ENCODE assay signal across 8 mouse cellular contexts in genomic region chr4:98923568-98924070, GRCm38 (mm10). TPM values are rescaled to one million over a fixed set of nuclear protein-coding genes. Genes with fewer than 3 reads are reported as not detected.
DNase-seq lines count a peak whose midpoint lies in the region; ATAC-seq and TF ChIP-seq lines count a peak whose summit lies in the region.

Gene Usp1, plus strand, starts transcription at chr4:98923810.

- H3K79me2 ChIP-seq in liver, adult 2 months (ENCODE audit: control insufficient read depth, insufficient read depth, low read length): no peaks in the 10 kb centered on the region; the same call in 1 of the 2 replicates

- H3K9me3 ChIP-seq in forebrain, embryonic 14.5 days (replicated peaks; ENCODE audit: control insufficient read depth, low read length): no peaks in the 10 kb centered on the region
- H3K9me3 ChIP-seq in midbrain, postnatal 0 days (ENCODE audit: low read length): no peaks in the 10 kb centered on the region

- no peaks in the 10 kb centered on the region for H3K36me3 ChIP-seq in liver, adult 2 months (ENCODE audit: control insufficient read depth, insufficient read depth, low read length)
- H3K36me3 ChIP-seq in forebrain, embryonic 14.5 days (ENCODE audit: control insufficient read depth, insufficient read depth, low read length): peaks cover 2% of the 10 kb centered on the region; the same call in 1 of the 2 replicates
- H3K36me3 ChIP-seq in midbrain, postnatal 0 days (ENCODE audit: insufficient read depth, low read length): no peaks in the 10 kb centered on the region

- peaks cover 9% of the 10 kb centered on the region for H3K4me1 ChIP-seq in liver, adult 2 months (ENCODE audit: control insufficient read depth, insufficient read depth, low read length)
- H3K4me1 ChIP-seq in forebrain, embryonic 14.5 days (ENCODE audit: control insufficient read depth, insufficient read depth, low read length): peaks cover 8% of the 10 kb centered on the region; the same call in 1 of the 2 replicates
- peaks cover 4% of the 10 kb centered on the region; the same call in 1 of the 2 replicates for H3K4me1 ChIP-seq in midbrain, postnatal 0 days (ENCODE audit: insufficient read depth, low read length)

- peak within 1 kb of the TSS; percentile 81 for H3K4me2 ChIP-seq in forebrain, embryonic 14.5 days (ENCODE audit: low read length)
- peak within 1 kb of the TSS; percentile 86 for H3K4me2 ChIP-seq in midbrain, postnatal 0 days (ENCODE audit: low read depth, low read length, poor library complexity, severe bottlenecking)

- DNase-seq in liver, adult 2 months (ENCODE audit: extremely low read depth, low read depth, low spot score): no peak
- no peak for DNase-seq in liver
- no peak for DNase-seq in brain, embryonic 14.5 days (ENCODE audit: low read depth)
- DNase-seq in forebrain, embryonic 14.5 days (ENCODE audit: low spot score): peak; percentile 90
- peak in 1 of 2 experiments; percentile 85 for DNase-seq in left cerebral cortex, postnatal 25 days (ENCODE audit: low spot score in 2 of 2)
- peak; percentile 80 for DNase-seq in midbrain, postnatal 0 days (ENCODE audit: low spot score)
- DNase-seq in thymus, postnatal 14 days: peak; percentile 89

- H3K27me3 ChIP-seq in liver, adult 2 months (ENCODE audit: control insufficient read depth, insufficient read depth, low read length): no peaks in the 10 kb centered on the region
- no peaks in the 10 kb centered on the region for H3K27me3 ChIP-seq in forebrain, embryonic 14.5 days (replicated peaks; ENCODE audit: control insufficient read depth, insufficient read depth, low read length)
- no peaks in the 10 kb centered on the region for H3K27me3 ChIP-seq in midbrain, postnatal 0 days (ENCODE audit: insufficient read depth, low read length)

- H3K4me3 ChIP-seq in liver, adult 2 months (ENCODE audit: insufficient read depth, low read depth, low read length): peak within 1 kb of the TSS; percentile 72
- H3K4me3 ChIP-seq in forebrain, embryonic 14.5 days (ENCODE audit: low read depth, low read length): peak within 1 kb of the TSS; percentile 92
- peak within 1 kb of the TSS; percentile 91 for H3K4me3 ChIP-seq in midbrain, postnatal 0 days (ENCODE audit: low read depth, low read length)

- peak within 1 kb of the TSS; percentile 88 for H3K9ac ChIP-seq in liver, adult 2 months (ENCODE audit: low read depth, low read length)
- H3K9ac ChIP-seq in forebrain, embryonic 14.5 days (ENCODE audit: low read length): peak within 1 kb of the TSS; percentile 93
- H3K9ac ChIP-seq in midbrain, postnatal 0 days (replicated peaks; ENCODE audit: low read length, poor library complexity, severe bottlenecking): peak within 1 kb of the TSS; percentile 86

- peak; percentile 64 for ATAC-seq in forebrain, embryonic 14.5 days
- no peak for ATAC-seq in hematopoietic stem cell, adult 5-6 weeks (replicated peaks in 1 of 2; ENCODE audit: insufficient read depth in 1 of 2, low FRiP score in 2 of 2, low TSS enrichment in 1 of 2, low read depth in 1 of 2, poor library complexity in 2 of 2, severe bottlenecking in 2 of 2)
- peak; percentile 67 for ATAC-seq in midbrain, postnatal 0 days (ENCODE audit: low FRiP score)

- no peak for TF ChIP-seq CTCF in liver, adult 2 months (IDR thresholded peaks at IDR 0.05; ENCODE audit: low read depth, low read length)
- no peak for TF ChIP-seq CTCF in brain, embryonic 14.5 days (IDR thresholded peaks at IDR 0.05; ENCODE audit: borderline replicate concordance, extremely low read depth, insufficient read depth, insufficient read length)
- TF ChIP-seq CTCF in midbrain, postnatal 0 days (IDR thresholded peaks at IDR 0.05): peak; percentile 11

- peak within 1 kb of the TSS; percentile 89 for H3K27ac ChIP-seq in liver, adult 2 months (replicated peaks; ENCODE audit: insufficient read depth, low read depth, low read length)
- H3K27ac ChIP-seq in forebrain, embryonic 14.5 days (ENCODE audit: low read depth, low read length): peak within 1 kb of the TSS; percentile 100
- peak within 1 kb of the TSS; percentile 99 for H3K27ac ChIP-seq in midbrain, postnatal 0 days (ENCODE audit: low read depth, low read length)

- intact Hi-C loops in left cerebral cortex, postnatal 25 days (cut with DNase I): loop anchor here (1.0 to 5.0 kb wide), 2 partner anchors 199 to 271 kb away; partner anchors contain the start of gene Dock7

- under 1% methylated on average over 67 of the region's 67 CpGs for WGBS in liver, adult 2 months
- under 1% methylated on average over 48 of the region's 67 CpGs for WGBS in forebrain, embryonic 14.5 days
- WGBS in midbrain, postnatal 0 days: 0% methylated on average over 59 of the region's 67 CpGs

- peak; percentile 69 for TF ChIP-seq POLR2A in liver, adult 2 months (IDR thresholded peaks at IDR 0.05; ENCODE audit: extremely low read depth, insufficient read depth, low read length)
- peak; percentile 60 for TF ChIP-seq POLR2A in brain, embryonic 14.5 days (IDR thresholded peaks at IDR 0.05; ENCODE audit: borderline replicate concordance, extremely low read depth, insufficient read depth, insufficient read length, poor library complexity, severe bottlenecking)

RNA-seq across cellular contexts. Expression of gene Usp1, which starts in this region (rescaled TPM):
- 13.4 and 13.9 TPM in 2 replicates for total RNA-seq in liver, adult 2 months (2014; rRNA removed)
- polyA plus RNA-seq in liver, adult 2 months (2012; rRNA removed): 24.9 and 27.2 TPM in 2 replicates
- polyA plus RNA-seq in brain, embryonic 14.5 days (2012; rRNA removed): 31.5 and 49.8 TPM in 2 replicates
- polyA plus RNA-seq in forebrain, embryonic 14.5 days (2014; fragmentation: Nextera tagmentation; extraction: Ambion mirVana): 59.0 and 79.9 TPM in 2 replicates
- total RNA-seq in hematopoietic stem cell, adult 5-6 weeks (2017): 141 and 149 TPM in 2 replicates
- total RNA-seq in left cerebral cortex, postnatal 25 days (2021): 10 to 100 TPM; 20.1 to 21.4 TPM
- total RNA-seq in midbrain, postnatal 0 days (2014; rRNA removed): 10.6 and 13.0 TPM in 2 replicates
- polyA plus RNA-seq in midbrain, postnatal 0 days (2015; fragmentation: Nextera tagmentation; extraction: Ambion mirVana): 19.4 and 22.5 TPM in 2 replicates

Comparison
In these comparisons a context has a peak if more than half of its experiments do, and no peak if none do; other contexts are left out.
1. DNase-seq: peak in forebrain, embryonic 14.5 days (single experiment), midbrain, postnatal 0 days (single experiment) and thymus, postnatal 14 days (single experiment); none in liver, adult 2 months (single experiment), liver (single experiment) and brain, embryonic 14.5 days (single experiment).
2. ATAC-seq: peak in forebrain, embryonic 14.5 days (single experiment) and midbrain, postnatal 0 days (single experiment); none in hematopoietic stem cell, adult 5-6 weeks (0 of 2).
3. Peak in every context shown above with its lines, with median percentiles within 50 percentile points of each other: H3K27ac ChIP-seq, H3K4me3 ChIP-seq and H3K9ac ChIP-seq.